Mouse (Mus musculus): ENCODE results near the gene Nufip2.

Gene Nufip2

GRCm38 (mm10) chr11:77769496-77769895 is 83.5 kb downstream of the Nufip2 start:
- in situ Hi-C loops (cut with MboI; ENCODE audit: low sequenced_read_pairs), result no loop called here

DNA sequence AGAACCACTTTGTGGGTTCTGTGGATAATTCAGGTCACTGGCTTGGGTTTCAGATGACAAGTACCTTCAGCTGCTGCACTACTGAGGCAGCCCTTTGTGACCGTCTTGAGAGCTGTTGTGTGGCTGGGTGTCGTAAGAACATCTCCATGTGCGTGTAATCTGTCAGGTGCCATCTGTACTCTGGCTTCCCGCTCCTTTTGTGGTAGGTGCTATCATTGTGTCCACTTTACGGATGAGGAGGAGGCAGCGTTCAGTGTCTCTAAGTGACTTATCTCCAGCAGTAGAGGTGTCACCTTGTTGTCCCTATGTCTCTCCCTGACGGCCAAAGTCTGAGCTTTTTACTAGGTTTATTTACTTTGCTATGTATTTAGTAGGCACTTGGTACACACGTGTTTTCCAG is 84.4 kb downstream of the Nufip2 start:
- in situ Hi-C loops (cut with MboI; ENCODE audit: low sequenced_read_pairs), result no loop called here

- in situ Hi-C loops (cut with MboI; ENCODE audit: low sequenced_read_pairs), result no loop called here
Observed at GRCm38 (mm10) chr11:77771879-77772713, 86.1 kb downstream of the Nufip2 start.

- in situ Hi-C loops (cut with MboI; ENCODE audit: low sequenced_read_pairs), result no loop called here
Observed at GRCm38 (mm10) chr11:77775701-77776400, 89.9 kb downstream of the Nufip2 start.

GRCm38 (mm10) chr11:77777436-77777835 is 91.5 kb downstream of the Nufip2 start:
- in situ Hi-C loops (cut with MboI; ENCODE audit: low sequenced_read_pairs), result no loop called here

GRCm38 (mm10) chr11:77777937-77778336 is 92.0 kb downstream of the Nufip2 start:
- in situ Hi-C loops (cut with MboI; ENCODE audit: low sequenced_read_pairs), result no loop called here

GRCm38 (mm10) chr11:77779240-77779639 is 93.3 kb downstream of the Nufip2 start:
- in situ Hi-C loops (cut with MboI; ENCODE audit: low sequenced_read_pairs), result no loop called here

- in situ Hi-C loops (cut with MboI; ENCODE audit: low sequenced_read_pairs), result no loop called here
Observed at GRCm38 (mm10) chr11:77781088-77781487, 95.1 kb downstream of the Nufip2 start.

DNA sequence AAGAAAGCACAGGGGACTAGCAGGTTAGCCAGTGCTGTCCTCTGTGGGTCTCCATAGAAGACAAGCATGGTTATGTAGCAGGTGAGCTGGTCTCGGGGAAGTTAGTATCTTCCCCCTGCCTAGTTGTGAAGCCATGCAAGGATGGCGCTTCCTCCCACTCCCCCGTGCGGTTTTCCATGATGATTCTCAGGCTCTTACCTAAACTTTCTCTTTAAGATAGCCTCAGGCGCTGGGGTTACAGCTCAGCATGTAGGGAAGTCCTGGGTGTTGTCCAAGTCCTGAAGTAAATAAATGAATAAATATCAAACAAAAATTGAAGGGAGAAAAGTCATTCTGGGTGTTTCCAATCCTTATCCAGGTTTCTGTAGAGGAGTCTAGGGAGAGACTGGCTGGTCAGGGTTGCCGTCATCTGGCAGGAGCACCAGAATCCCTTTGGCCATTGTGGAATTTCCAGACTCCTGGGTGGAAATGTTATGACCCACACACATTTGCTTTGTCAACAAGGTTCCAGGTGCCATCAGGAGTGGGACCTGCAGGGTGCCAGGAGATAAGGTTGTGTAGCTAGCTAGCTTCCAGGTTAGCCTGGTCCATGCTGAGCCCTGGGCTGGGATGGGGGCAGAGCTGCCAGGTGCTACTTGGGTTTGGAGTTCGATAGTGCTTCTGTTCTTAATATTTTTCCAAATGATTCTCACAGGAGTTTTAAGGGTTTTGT is 96.3 kb downstream of the Nufip2 start:
- in situ Hi-C loops (cut with MboI; ENCODE audit: low sequenced_read_pairs), result no loop called here

- in situ Hi-C loops (cut with MboI; ENCODE audit: low sequenced_read_pairs), result no loop called here
Observed at GRCm38 (mm10) chr11:77783211-77783746, 97.3 kb downstream of the Nufip2 start.

GRCm38 (mm10) chr11:77783747-77784646 is 98.0 kb downstream of the Nufip2 start:
- in situ Hi-C loops (cut with MboI; ENCODE audit: low sequenced_read_pairs), result no loop called here

GRCm38 (mm10) chr11:77784894-77785293 is 98.9 kb downstream of the Nufip2 start:
- in situ Hi-C loops (cut with MboI; ENCODE audit: low sequenced_read_pairs), result no loop called here

DNA sequence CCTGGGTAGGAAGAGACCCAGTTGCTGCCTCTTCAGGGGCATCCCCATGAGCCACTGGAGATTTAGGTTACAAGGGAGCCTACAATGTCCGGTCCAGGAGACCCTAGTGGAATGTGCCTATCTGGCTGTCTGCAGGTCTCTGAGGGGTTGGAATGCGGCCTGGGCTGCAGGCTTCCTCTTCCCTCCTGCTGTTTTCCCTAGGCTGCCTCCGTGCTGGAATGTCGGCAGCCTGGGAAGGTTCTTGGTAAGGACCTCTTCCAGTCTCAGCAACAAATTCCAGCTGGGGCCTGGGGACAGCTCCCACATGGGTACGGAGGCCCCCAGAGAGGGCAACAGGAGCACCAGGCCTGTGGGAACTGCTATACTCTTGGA is 99.4 kb downstream of the Nufip2 start:
- in situ Hi-C loops (cut with MboI; ENCODE audit: low sequenced_read_pairs), result no loop called here

DNA sequence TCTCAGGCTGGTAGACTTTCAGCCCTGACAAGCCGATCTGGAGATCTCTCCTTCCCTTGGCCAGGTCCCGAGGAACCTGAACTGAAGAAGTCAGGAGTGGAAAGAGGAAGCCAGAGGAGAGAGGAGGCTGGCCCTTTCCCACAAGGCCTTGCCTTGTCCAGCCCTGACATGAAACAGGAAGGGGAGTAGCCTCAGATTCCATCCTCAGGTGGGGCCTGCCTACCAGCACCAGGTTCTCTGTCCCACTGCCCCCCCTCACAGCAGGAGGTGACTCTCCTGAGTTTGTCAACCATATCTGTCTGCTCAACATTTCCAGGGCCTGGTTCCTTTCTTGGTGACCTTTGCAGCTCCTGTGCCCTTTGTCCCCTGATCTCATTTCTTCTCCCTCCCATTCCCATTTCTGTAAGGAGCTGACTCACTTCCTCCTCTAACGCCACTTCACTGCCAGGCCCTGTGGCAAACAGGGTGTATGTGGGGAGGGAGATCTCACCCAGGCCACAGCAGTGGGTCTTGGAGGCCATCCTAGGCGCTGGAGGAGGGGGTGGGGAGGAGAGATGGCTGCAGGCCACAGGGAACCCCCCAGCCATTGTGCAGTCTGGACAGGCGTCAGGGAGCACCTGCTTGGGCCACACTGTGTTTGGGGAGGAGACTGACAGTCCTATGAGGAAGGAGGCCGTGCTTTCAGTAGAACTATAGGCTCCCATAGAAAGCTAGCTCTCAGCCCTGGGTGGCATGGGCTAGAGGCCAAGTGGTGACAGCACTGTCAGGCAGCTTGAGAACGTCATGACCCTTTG is 100.0 kb downstream of the Nufip2 start:
- in situ Hi-C loops (cut with MboI; ENCODE audit: low sequenced_read_pairs), result no loop called here

- in situ Hi-C loops (cut with MboI; ENCODE audit: low sequenced_read_pairs), result no loop called here
Observed at GRCm38 (mm10) chr11:77787707-77788106, 101.8 kb downstream of the Nufip2 start, which contains the start of gene Gm10277. TSS of gene Gm10277 (minus strand) at chr11:77787747.

DNA sequence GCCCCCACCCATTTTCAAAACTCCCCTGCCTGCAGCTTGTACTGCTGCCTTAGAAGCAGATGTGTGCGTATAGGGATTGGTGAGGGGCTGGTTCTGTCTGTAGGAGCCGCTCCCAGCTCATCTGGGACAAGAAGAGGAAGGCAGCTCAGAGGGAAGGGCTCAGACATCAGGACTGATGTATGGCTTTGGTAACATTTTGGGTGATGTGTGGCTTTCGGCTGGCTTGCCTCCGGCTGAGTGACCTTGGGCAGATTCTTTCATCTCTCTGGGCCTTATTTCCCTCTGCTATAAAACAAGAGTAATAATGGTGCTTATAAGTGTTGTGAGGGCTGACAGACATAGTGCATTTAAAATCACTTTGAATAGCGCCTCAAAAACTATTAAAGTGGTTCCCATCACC is 103.6 kb downstream of the Nufip2 start:
- in situ Hi-C loops (cut with MboI; ENCODE audit: low sequenced_read_pairs), result no loop called here

- in situ Hi-C loops (cut with MboI; ENCODE audit: low sequenced_read_pairs), result no loop called here
Observed at GRCm38 (mm10) chr11:77790286-77790685, 104.3 kb downstream of the Nufip2 start.

DNA sequence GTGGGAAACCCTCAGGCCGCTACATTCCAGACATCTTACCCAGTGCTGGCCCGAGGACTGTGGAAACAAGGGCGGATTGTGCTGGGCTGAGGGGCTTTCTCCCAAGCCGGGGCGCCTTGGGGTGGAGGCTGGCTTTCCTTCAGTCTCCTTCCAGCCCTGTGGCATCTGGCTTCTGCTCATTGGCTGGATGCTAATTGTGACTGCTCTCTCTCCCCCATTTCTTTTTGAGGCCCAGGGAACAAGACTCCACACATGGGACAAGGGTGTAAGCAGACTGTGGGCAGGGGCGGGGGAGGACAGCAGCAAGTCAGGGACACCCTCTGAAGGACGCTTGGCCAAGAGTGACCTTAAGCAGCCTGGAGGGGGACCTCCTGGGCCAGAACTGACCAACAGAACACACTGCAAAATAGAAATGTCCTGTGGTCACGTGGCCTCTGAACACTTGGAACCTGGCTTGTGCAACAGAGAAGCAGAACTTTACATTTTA is 105.3 kb downstream of the Nufip2 start:
- in situ Hi-C loops (cut with MboI; ENCODE audit: low sequenced_read_pairs), result no loop called here

Data from CH12F3 (cell line).